Mouse (Mus musculus) forebrain, embryonic 16.5 days (tissue): ENCODE data around the gene Git2. TPM values are rescaled to one million over a fixed set of nuclear protein-coding genes. Genes with fewer than 3 reads are reported as not detected.

ENCODE experiments used
- ATAC-seq: fragments of 200-750 bp; cut with Nextera tagmentation; 2 replicates; pipeline ENCODE4 v1.8.0; 2017; ENCODE audit warnings: mild to moderate bottlenecking, moderate library complexity
- H3K27ac ChIP-seq: fragments of 300-500 bp; sonication (generic); 2 replicates; pipeline ENCODE4 v1.5.1; 2014; ENCODE audit warnings: low read length, control low read depth
- H3K27me3 ChIP-seq: fragments of 300-500 bp; sonication (generic); replicated peaks from 2 replicates; pipeline ENCODE4 v1.6.1; 2014; ENCODE audit warnings: low read length; ENCODE audit not compliant: control insufficient read depth, insufficient read depth
- H3K36me3 ChIP-seq: fragments of 300-500 bp; sonication (generic); 2 replicates; pipeline ENCODE4 v1.6.1; 2014; ENCODE audit not compliant: control insufficient read depth, insufficient read depth
- H3K4me1 ChIP-seq: fragments of 300-500 bp; sonication (generic); replicated peaks from 2 replicates; pipeline ENCODE4 v1.6.1; 2014; ENCODE audit warnings: low read length; ENCODE audit not compliant: control insufficient read depth, insufficient read depth
- H3K4me2 ChIP-seq: fragments of 300-500 bp; sonication (generic); 2 replicates; pipeline ENCODE4 v1.6.1; 2014; ENCODE audit warnings: mild to moderate bottlenecking, low read length, control low read depth
- H3K4me3 ChIP-seq: fragments of 300-500 bp; sonication (generic); replicated peaks from 2 replicates; pipeline ENCODE4 v1.5.1; 2014; ENCODE audit warnings: mild to moderate bottlenecking, low read length, control low read depth
- H3K9ac ChIP-seq: fragments of 300-500 bp; sonication (generic); replicated peaks from 2 replicates; pipeline ENCODE4 v1.6.1; 2014; ENCODE audit warnings: low read depth, low read length, control low read depth
- H3K9me3 ChIP-seq: fragments of 300-500 bp; sonication (generic); 2 replicates; pipeline ENCODE4 v1.6.1; 2016; ENCODE audit warnings: low read length; ENCODE audit not compliant: control insufficient read depth
- WGBS: fragments of 180-500 bp; shearing (Covaris S2); extraction: QIAGEN DNeasy Blood & Tissue Kit; methylation state at CpG from one replicate; pipeline ENCODE4 v1.1.7; 2014; 5-methylcytosine and 5-hydroxymethylcytosine counted together
- microRNA-seq: library from miRNA; unstranded; fragments of <30 nt; microRNA quantifications from one replicate; pipeline ENCODE4, GENCODE M21; 2017
- polyA plus RNA-seq: library from polyadenylated mRNA; unstranded; fragments of >200 nt; fragmentation: Nextera tagmentation; extraction: Ambion mirVana; gene quantifications from 2 replicates; pipeline ENCODE4 v1.2.1, GENCODE M21; 2015

The Git2 gene
- polyA plus RNA-seq, 1 experiment from 2014 or later, result 58.5 TPM

DNA sequence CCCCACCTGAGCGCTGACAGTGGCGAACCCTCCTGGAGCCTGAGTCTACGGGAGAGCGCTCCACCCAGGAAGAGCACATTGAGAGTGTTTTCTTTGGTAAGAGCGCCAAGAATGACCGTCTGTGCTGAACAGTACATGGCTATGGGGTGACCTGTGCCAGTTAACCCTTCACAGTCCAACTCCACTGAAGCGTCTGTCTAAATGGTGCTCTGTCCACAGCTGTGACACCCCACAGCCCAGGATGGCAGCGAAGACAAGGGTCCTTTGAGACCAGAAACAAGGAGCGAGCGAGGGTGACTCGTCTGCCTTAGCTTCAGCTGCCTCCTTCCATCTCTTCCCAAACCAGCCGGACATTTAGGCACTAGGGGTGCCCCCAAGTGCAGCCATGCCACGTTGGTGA, 86.6 kb downstream of the Git2 start:
- no peak overlapping the region for H3K4me3 ChIP-seq
- peaks cover 19% of the 10 kb centered on the region for H3K4me1 ChIP-seq
- no peak overlapping the region for H3K9ac ChIP-seq
- no peak for ATAC-seq
- H3K36me3 ChIP-seq, result no peaks in the 10 kb centered on the region
- H3K27me3 ChIP-seq, result peaks cover 15% of the 10 kb centered on the region
- no peak overlapping the region for H3K27ac ChIP-seq
- no peak overlapping the region for H3K4me2 ChIP-seq
- no peaks in the 10 kb centered on the region for H3K9me3 ChIP-seq
- WGBS, result 82% methylated on average over 13 of the region's 13 CpGs

DNA sequence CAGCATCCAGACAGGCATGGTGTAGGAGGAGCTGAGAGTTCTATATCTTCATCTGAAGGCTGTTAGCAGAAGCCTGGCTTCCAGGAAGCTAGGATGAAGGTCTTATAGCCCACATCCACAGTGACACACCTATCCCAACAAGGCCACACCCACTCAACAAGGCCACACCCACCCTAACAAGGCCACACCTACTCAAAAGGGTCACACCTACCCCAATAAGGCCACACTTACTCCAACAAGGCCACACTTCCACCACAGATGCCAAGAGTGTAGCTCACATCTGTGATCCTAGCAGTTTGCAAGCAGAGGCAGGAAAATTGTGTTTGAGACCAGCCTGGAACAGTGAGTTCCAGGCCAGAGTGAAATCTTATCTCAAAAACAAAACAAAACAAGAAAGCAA, 87.4 kb downstream of the Git2 start:
- no peak for ATAC-seq
- Histone ChIP-seq H3K4me1 (peaks cover 19% of the 10 kb centered on the region), H3K9ac (no peak overlapping the region), H3K9me3 (no peaks in the 10 kb centered on the region), H3K27me3 (peaks cover 7% of the 10 kb centered on the region), H3K27ac (no peak overlapping the region), H3K36me3 (no peaks in the 10 kb centered on the region), H3K4me2 (no peak overlapping the region), H3K4me3 (no peak overlapping the region)

DNA sequence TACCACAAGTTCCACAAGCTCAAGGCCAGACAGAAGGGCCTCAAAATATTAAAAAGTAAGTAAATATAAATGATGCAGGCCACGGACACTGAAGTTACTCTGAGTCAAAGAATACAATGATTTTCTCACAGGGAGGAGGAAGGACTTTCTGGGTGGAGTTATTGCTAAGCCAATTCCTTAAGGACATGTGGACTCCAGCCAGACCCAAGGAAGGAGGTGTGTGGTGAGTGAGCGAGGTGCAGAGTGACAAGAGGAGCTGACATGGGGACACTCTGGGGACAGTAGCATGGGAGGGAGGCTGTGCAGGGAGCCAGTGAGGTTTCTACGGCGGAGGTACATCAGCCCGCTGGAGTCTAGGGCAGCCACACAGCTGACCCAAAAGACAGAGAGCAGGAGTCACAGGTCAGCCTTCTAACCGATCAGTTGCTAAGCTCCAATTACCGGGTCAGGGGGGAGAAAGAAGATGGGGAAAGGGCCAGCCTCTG, 88.5 kb downstream of the Git2 start:
- WGBS, result 79% methylated on average over 7 of the region's 7 CpGs
- Histone ChIP-seq H3K27ac (no peak overlapping the region), H3K27me3 (no peaks in the 10 kb centered on the region; the same call in 1 of the 2 replicates), H3K4me2 (no peak overlapping the region), H3K36me3 (no peaks in the 10 kb centered on the region), H3K4me3 (no peak overlapping the region), H3K9me3 (no peaks in the 10 kb centered on the region), H3K9ac (no peak overlapping the region), H3K4me1 (peaks cover 19% of the 10 kb centered on the region)
- no peak for ATAC-seq

DNA sequence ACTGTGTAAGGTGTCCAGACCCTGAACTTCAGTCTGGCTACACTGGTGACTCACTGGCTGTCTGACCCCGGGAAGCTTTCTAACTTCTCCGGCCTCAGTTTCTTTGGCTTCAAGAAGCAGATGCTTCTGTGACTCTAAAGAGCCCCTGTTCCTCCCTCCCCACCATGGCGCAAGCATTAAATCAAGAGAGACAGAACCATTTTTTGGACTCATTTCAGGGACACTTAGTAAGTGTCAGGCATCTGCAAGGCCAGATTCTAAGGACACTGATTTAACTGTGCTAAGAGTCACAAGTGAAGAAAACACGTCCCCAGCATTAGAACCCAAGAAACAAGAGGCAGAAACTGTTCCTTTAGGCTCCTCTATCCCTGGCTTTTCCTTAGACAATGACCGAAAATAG, 89.3 kb downstream of the Git2 start:
- no peak overlapping the region for H3K4me3 ChIP-seq
- no peaks in the 10 kb centered on the region for H3K9me3 ChIP-seq
- no peaks in the 10 kb centered on the region for H3K36me3 ChIP-seq
- peaks cover 16% of the 10 kb centered on the region for H3K4me1 ChIP-seq
- ATAC-seq, result no peak
- H3K4me2 ChIP-seq, result no peak overlapping the region
- H3K9ac ChIP-seq, result no peak overlapping the region
- H3K27me3 ChIP-seq, result no peaks in the 10 kb centered on the region; the same call in 1 of the 2 replicates
- no peak overlapping the region for H3K27ac ChIP-seq
- 92% methylated on average over 5 of the region's 5 CpGs for WGBS

DNA sequence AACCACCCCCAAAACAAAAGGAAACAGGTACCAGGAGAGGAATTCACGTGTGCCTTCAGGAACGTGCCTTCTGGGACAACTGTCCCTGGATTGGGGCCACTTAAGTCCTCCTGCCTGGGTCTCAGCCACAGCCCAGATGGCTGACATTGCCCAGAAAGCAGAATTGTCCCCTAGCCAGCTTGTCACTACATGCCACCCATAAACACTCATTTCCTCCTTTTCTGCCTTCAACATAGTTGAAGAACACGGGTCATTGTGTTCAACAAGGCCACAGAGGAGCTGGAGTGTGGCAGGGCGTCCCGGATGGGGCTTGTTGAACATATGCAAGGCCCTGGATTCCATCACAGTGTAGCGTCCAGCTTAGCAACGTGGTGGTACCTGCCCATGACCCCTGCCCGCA, 93.6 kb downstream of the Git2 start:
- Histone ChIP-seq H3K4me2 (no peak overlapping the region), H3K4me3 (no peak overlapping the region), H3K9ac (no peak overlapping the region), H3K4me1 (no peaks in the 10 kb centered on the region; the same call in 1 of the 2 replicates), H3K36me3 (no peaks in the 10 kb centered on the region), H3K9me3 (no peaks in the 10 kb centered on the region), H3K27me3 (no peaks in the 10 kb centered on the region), H3K27ac (no peak overlapping the region)
- ATAC-seq, result no peak
- WGBS, result 78% methylated on average over 8 of the region's 8 CpGs

DNA sequence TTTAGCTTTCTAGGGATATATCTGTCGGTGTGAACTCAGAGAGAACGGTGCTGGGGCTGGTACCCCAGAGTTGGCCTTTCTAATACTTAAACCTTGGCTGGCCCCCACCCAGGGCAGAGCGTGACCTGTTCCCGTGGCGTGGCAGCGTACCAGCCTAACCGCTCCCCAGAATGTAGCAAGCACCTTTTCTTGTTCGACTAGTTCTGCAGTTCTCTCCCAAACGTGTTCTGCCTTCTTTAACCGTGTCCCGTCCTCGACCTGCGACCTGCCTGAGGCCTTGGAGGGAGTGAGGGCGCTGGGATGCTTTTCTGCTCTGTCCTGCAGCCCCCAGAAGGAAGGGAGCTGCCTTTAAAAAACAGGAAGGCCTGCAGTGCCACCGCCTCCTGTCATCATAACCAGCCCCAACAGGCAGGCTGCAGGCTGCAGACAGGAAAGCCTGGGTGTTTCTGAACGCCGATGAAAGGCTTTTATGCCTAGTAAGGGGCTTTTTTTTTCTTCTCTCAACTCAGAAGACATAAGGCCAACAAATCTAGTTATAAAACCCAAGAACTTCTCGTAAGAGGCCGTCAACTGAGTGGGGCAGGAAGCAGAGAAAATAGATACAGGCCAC, 94.5 kb downstream of the Git2 start:
- Histone ChIP-seq H3K9me3 (no peaks in the 10 kb centered on the region), H3K9ac (no peak overlapping the region), H3K36me3 (no peaks in the 10 kb centered on the region), H3K4me2 (no peak overlapping the region), H3K4me1 (no peaks in the 10 kb centered on the region; the same call in 1 of the 2 replicates), H3K4me3 (no peak overlapping the region), H3K27me3 (no peaks in the 10 kb centered on the region), H3K27ac (no peak overlapping the region)
- no peak for ATAC-seq
- 85% methylated on average over 19 of the region's 19 CpGs for WGBS

DNA sequence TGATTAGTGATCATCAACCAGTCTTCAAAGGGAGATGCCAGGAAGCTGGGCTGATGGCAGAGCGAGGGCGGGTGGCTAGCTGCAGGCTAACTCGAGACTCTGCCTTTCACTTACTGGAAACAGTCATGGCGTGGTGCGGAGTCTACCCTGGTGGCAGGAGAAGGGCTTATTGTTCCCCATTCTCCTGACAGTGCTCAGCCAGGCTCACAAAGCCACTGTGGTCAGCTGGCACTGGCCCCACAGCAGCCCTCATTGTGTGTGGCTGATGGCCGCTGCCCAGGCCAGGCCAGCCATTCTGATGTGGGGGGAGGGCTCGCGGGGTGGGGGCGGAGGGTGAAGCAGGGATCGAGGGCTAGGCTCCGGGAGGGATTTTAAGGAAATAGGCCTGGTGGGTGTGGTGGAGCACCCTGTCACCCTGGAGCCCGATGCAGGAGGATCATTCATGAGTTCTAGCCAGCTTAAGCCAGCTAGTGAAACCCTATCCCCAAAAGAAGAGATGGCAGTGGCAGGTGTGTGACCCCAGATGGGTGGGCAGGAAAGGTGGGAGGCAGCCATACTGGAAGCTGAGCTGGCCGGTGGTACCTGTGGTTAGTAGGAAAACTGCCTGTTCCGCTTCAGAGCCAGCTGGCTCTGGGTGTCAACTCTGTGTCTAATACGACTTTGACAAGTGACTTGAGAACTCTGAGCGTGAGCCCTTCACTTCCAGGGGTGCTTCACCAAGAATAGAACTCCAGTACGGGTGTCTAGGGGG, 95.3 kb downstream of the Git2 start:
- Histone ChIP-seq H3K36me3 (no peaks in the 10 kb centered on the region), H3K27ac (no peak overlapping the region), H3K27me3 (no peaks in the 10 kb centered on the region), H3K9ac (no peak overlapping the region), H3K4me2 (no peak overlapping the region), H3K4me3 (no peak overlapping the region), H3K4me1 (no peaks in the 10 kb centered on the region; the same call in 1 of the 2 replicates), H3K9me3 (no peaks in the 10 kb centered on the region)
- ATAC-seq, result no peak
- 53% methylated on average over 17 of the region's 17 CpGs for WGBS

Small RNA genes lying within 50 kb of the gene (microRNA-seq; reads per million reads assigned to microRNA genes)
- not detected for gene Mir7028

Other genes starting within 250 kb of the Git2 start
- gene Fam222a, start 207.5 kb downstream of the Git2 start, polyA plus RNA-seq, result 4.3 and 4.4 TPM in 2 replicates
- gene Trpv4, start 117.1 kb downstream of the Git2 start, polyA plus RNA-seq, result 0.75 and 1.2 TPM in 2 replicates
- 30.8 and 32.9 TPM in 2 replicates for gene Gltp, start 84.5 kb downstream of the Git2 start, polyA plus RNA-seq
- gene Tchp, start 67.8 kb downstream of the Git2 start, polyA plus RNA-seq, result 12.7 and 16.0 TPM in 2 replicates
- 29.4 and 30.1 TPM in 2 replicates for gene Ankrd13a, start 840 bp downstream of the Git2 start, polyA plus RNA-seq
- gene 1500011B03Rik, start 48.0 kb upstream of the Git2 start, polyA plus RNA-seq, result 220 and 250 TPM in 2 replicates
- gene 4930519G04Rik, start 78.1 kb upstream of the Git2 start, polyA plus RNA-seq, result not detected in 2 replicates
- gene Gm9936, start 83.2 kb upstream of the Git2 start, polyA plus RNA-seq, result 2.0 and 2.5 TPM in 2 replicates
- gene Oasl2, start 121.4 kb upstream of the Git2 start, polyA plus RNA-seq, result 2.8 and 3.5 TPM in 2 replicates
- 0.39 and 0.41 TPM in 2 replicates for gene Oasl1, start 147.7 kb upstream of the Git2 start, polyA plus RNA-seq
- gene 2210016L21Rik, start 166.6 kb upstream of the Git2 start, polyA plus RNA-seq, result 84.1 and 106 TPM in 2 replicates
- gene Hnf1a, start 195.6 kb upstream of the Git2 start, polyA plus RNA-seq, result 0.06 TPM in 1 of 2 replicates, not detected in the other
- 16.5 and 16.6 TPM in 2 replicates for gene Sppl3, start 235.6 kb upstream of the Git2 start, polyA plus RNA-seq